Mouse (Mus musculus): ENCODE results near the gene Cks1brt. TPM values are rescaled to one million over a fixed set of nuclear protein-coding genes. Genes with fewer than 3 reads are reported as not detected.
"Not testable (repeated sequence)": the region's sequence is repeated elsewhere in the genome, so short reads cannot be mapped to it uniquely, and the experiment has no call there.

The Cks1brt gene
- not detected for total RNA-seq (2021)

GRCm38 (mm10) chr8:85151624-85152023, at the start of gene Cks1brt:
TSS of gene Cks1brt (plus strand) at chr8:85151924.
- no peak for DNase-seq
- intact Hi-C loops (cut with DNase I) = no loop called here

- no peak for DNase-seq
- intact Hi-C loops (cut with DNase I) = loop anchor here (10.0 kb wide), 1 partner anchor 112 kb away; the partner anchor contains the start of gene Olfr371
These were observed 38.5 kb upstream of the Cks1brt start for GRCm38 (mm10) chr8:85113241-85113640.

GRCm38 (mm10) chr8:85115501-85115900, 36.2 kb upstream of the Cks1brt start:
- intact Hi-C loops (cut with DNase I) = loop anchor here (10.0 kb wide), 1 partner anchor 109 kb away; the partner anchor contains the start of gene Olfr371
- DNase-seq = no peak

GRCm38 (mm10) chr8:85116984-85117383, 34.7 kb upstream of the Cks1brt start:
- intact Hi-C loops (cut with DNase I) = loop anchor here (10.0 kb wide), 1 partner anchor 108 kb away; the partner anchor contains the start of gene Olfr371
- DNase-seq = no peak

GRCm38 (mm10) chr8:85119052-85119981, 32.4 kb upstream of the Cks1brt start:
- intact Hi-C loops (cut with DNase I) = loop anchor here (10.0 kb wide), 1 partner anchor 105 kb away; the partner anchor contains the start of gene Olfr371

GRCm38 (mm10) chr8:85120251-85120650, 31.5 kb upstream of the Cks1brt start:
- DNase-seq; intact Hi-C loops (cut with DNase I): not testable (repeated sequence)

More at GRCm38 (mm10) chr8:85119052-85119981, 32.4 kb upstream of the Cks1brt start:
- peak; percentile 80 for DNase-seq

- DNase-seq = no peak
- intact Hi-C loops (cut with DNase I) = no loop called here
These were observed 28.7 kb upstream of the Cks1brt start, which contains the start of gene Zfp791 for GRCm38 (mm10) chr8:85122995-85123394. TSS of gene Zfp791 (minus strand) at chr8:85123095.

GRCm38 (mm10) chr8:85123691-85124090, 28.0 kb upstream of the Cks1brt start:
- intact Hi-C loops (cut with DNase I) = no loop called here

GRCm38 (mm10) chr8:85132335-85132734, 19.4 kb upstream of the Cks1brt start:
- intact Hi-C loops (cut with DNase I) = no loop called here
- no peak for DNase-seq

More at GRCm38 (mm10) chr8:85123691-85124090, 28.0 kb upstream of the Cks1brt start:
- DNase-seq = no peak

GRCm38 (mm10) chr8:85135690-85136089, 16.0 kb upstream of the Cks1brt start:
- intact Hi-C loops (cut with DNase I); DNase-seq: not testable (repeated sequence)

- no peak for DNase-seq
- intact Hi-C loops (cut with DNase I) = no loop called here
These were observed 9.2 kb upstream of the Cks1brt start for GRCm38 (mm10) chr8:85142516-85142915.

- intact Hi-C loops (cut with DNase I) = loop anchor here (5.0 kb wide), 1 partner anchor 89 kb away; the partner anchor contains the start of genes Man2b1, Wdr83 and Wdr83os
- DNase-seq = peak; percentile 44
These were observed 19.6 kb downstream of the Cks1brt start for GRCm38 (mm10) chr8:85171291-85171690.

GRCm38 (mm10) chr8:85175892-85176291, 24.2 kb downstream of the Cks1brt start:
- DNase-seq = no peak

GRCm38 (mm10) chr8:85192346-85192745, 40.6 kb downstream of the Cks1brt start:
- no peak for DNase-seq
- intact Hi-C loops (cut with DNase I) = no loop called here

More at GRCm38 (mm10) chr8:85175892-85176291, 24.2 kb downstream of the Cks1brt start:
- intact Hi-C loops (cut with DNase I) = no loop called here

GRCm38 (mm10) chr8:85220220-85220619, 68.5 kb downstream of the Cks1brt start:
- intact Hi-C loops (cut with DNase I) = loop anchor here (10.0 kb wide), 1 partner anchor 105 kb away; no protein-coding TSS in a partner anchor
- no peak for DNase-seq

GRCm38 (mm10) chr8:85220992-85221391, 69.3 kb downstream of the Cks1brt start:
- intact Hi-C loops (cut with DNase I) = loop anchor here (10.0 kb wide), 1 partner anchor 106 kb away; no protein-coding TSS in a partner anchor
- DNase-seq = no peak

Small RNA genes lying within 50 kb of the gene (microRNA-seq; reads per million reads assigned to microRNA genes)
- not detected for gene Gm23388

Other genes with a start within 250 kb of the Cks1brt start
- under 1 TPM in 1 of 2 experiments, not detected in 1; 0.24 TPM for gene Klf1, start 250.0 kb upstream of the Cks1brt start, total RNA-seq (2021)
- 1 to 10 TPM; 2.8 to 4.1 TPM for gene Dnase2a, start 243.4 kb upstream of the Cks1brt start, total RNA-seq (2021)
- gene Mast1, start 214.6 kb upstream of the Cks1brt start, total RNA-seq (2021) = 100 to 1,000 TPM; 195 to 210 TPM
- gene Rtbdn, start 204.9 kb upstream of the Cks1brt start, total RNA-seq (2021) = 1 to 10 TPM; 6.7 to 8.3 TPM
- gene Gm49661, start 182.5 kb upstream of the Cks1brt start, total RNA-seq (2021) = not detected
- gene Prdx2, start 182.3 kb upstream of the Cks1brt start, total RNA-seq (2021) = 100 to 1,000 TPM; 665 to 681 TPM
- 10 to 100 TPM; 41.1 to 42.1 TPM for gene Rnaseh2a, start 182.2 kb upstream of the Cks1brt start, total RNA-seq (2021)
- gene Junb, start 173.2 kb upstream of the Cks1brt start, total RNA-seq (2021) = 10 to 100 TPM; 12.5 to 13.5 TPM
- gene Hook2, start 161.3 kb upstream of the Cks1brt start, total RNA-seq (2021) = 10 to 100 TPM; 28.3 to 32.5 TPM
- not detected for gene Best2, start 137.4 kb upstream of the Cks1brt start, total RNA-seq (2021)
- 100 to 1,000 TPM; 106 to 107 TPM for gene Asna1, start 126.6 kb upstream of the Cks1brt start, total RNA-seq (2021)
- 100 to 1,000 TPM; 158 to 163 TPM for gene Trir, start 125.1 kb upstream of the Cks1brt start, total RNA-seq (2021)
- 100 to 1,000 TPM; 163 to 179 TPM for gene Tnpo2, start 115.0 kb upstream of the Cks1brt start, total RNA-seq (2021)
- 10 to 100 TPM; 79.0 to 80.0 TPM for gene Fbxw9, start 91.9 kb upstream of the Cks1brt start, total RNA-seq (2021)
- not detected for gene Gm5741, start 83.9 kb upstream of the Cks1brt start, total RNA-seq (2021)
- gene Dhps, start 80.2 kb upstream of the Cks1brt start, total RNA-seq (2021) = 10 to 100 TPM; 79.9 to 82.3 TPM
- gene Wdr83os, start 71.2 kb upstream of the Cks1brt start, total RNA-seq (2021) = 10 to 100 TPM; 60.9 to 61.2 TPM
- 10 to 100 TPM; 21.4 to 21.7 TPM for gene Wdr83, start 70.6 kb upstream of the Cks1brt start, total RNA-seq (2021)
- 10 to 100 TPM; 25.2 to 26.5 TPM for gene Man2b1, start 68.7 kb upstream of the Cks1brt start, total RNA-seq (2021)
- 1 to 10 TPM; 6.5 to 6.8 TPM for gene Zfp791, start 28.8 kb upstream of the Cks1brt start, total RNA-seq (2021)
- gene Olfr371, start 74.1 kb downstream of the Cks1brt start, total RNA-seq (2021) = not detected
- gene Orc6, start 147.7 kb downstream of the Cks1brt start, total RNA-seq (2021) = 10 to 100 TPM; 45.3 to 45.9 TPM
- 100 to 1,000 TPM; 144 to 149 TPM for gene Vps35, start 147.9 kb downstream of the Cks1brt start, total RNA-seq (2021)
- under 1 TPM; 0.12 to 0.20 TPM for gene Mylk3, start 234.4 kb downstream of the Cks1brt start, total RNA-seq (2021)